Mouse (Mus musculus): ENCODE measurements around the gene Mapk6. TPM values are rescaled to one million over a fixed set of nuclear protein-coding genes. Genes with fewer than 3 reads are reported as not detected.
A peak's percentile ranks its signal among the peaks of the same experiment; 100 is the strongest.

Mapk6 gene
- polyA plus RNA-seq, 1 experiment from 2014 or later = 67.3 TPM

- Histone ChIP-seq H3K27ac (ENCODE audit: low read depth) (no peak overlapping the region), H3K4me1 (ENCODE audit: insufficient read depth) (no peaks in the 10 kb centered on the region)
- WGBS = 78% methylated on average over 3 of the region's 3 CpGs
Observed at GRCm38 (mm10) chr9:75432694-75433093, 22.9 kb upstream of the Mapk6 start.

GRCm38 (mm10) chr9:75430822-75431621 lies 21.2 kb upstream of the Mapk6 start:
- H3K27me3 ChIP-seq (ENCODE audit: insufficient read depth, low read length) = no peaks in the 10 kb centered on the region
- DNase-seq (peak; percentile 8), ATAC-seq (ENCODE audit: insufficient read depth) (no peak)
- no peak for TF ChIP-seq CTCF (IDR thresholded peaks at IDR 0.05; ENCODE audit: low read depth)
- no peak overlapping the region for H3K4me3 ChIP-seq (ENCODE audit: low read depth, low read length)
- no peaks in the 10 kb centered on the region for H3K36me3 ChIP-seq (ENCODE audit: insufficient read depth)
- no peak overlapping the region for H3K9ac ChIP-seq
- H3K4me1 ChIP-seq (ENCODE audit: insufficient read depth) = no peaks in the 10 kb centered on the region
- WGBS = 61% methylated on average over 16 of the region's 16 CpGs
- H3K9me3 ChIP-seq (ENCODE audit: low read depth, low read length) = no peaks in the 10 kb centered on the region
- H3K27ac ChIP-seq (ENCODE audit: low read depth) = no peak overlapping the region
- H3K4me2 ChIP-seq = no peak overlapping the region

More at GRCm38 (mm10) chr9:75432694-75433093, 22.9 kb upstream of the Mapk6 start:
- no peak for TF ChIP-seq CTCF (IDR thresholded peaks at IDR 0.05; ENCODE audit: low read depth)
- Histone ChIP-seq H3K27me3 (ENCODE audit: insufficient read depth, low read length) (no peaks in the 10 kb centered on the region), H3K4me2 (no peak overlapping the region), H3K9me3 (ENCODE audit: low read depth, low read length) (no peaks in the 10 kb centered on the region), H3K9ac (no peak overlapping the region), H3K36me3 (ENCODE audit: insufficient read depth) (no peaks in the 10 kb centered on the region), H3K4me3 (ENCODE audit: low read depth, low read length) (no peak overlapping the region)
- no peak for ATAC-seq (ENCODE audit: insufficient read depth)
- DNase-seq = no peak

- no peak for TF ChIP-seq CTCF (IDR thresholded peaks at IDR 0.05; ENCODE audit: low read depth)
- no peak for ATAC-seq (ENCODE audit: insufficient read depth)
Observed at GRCm38 (mm10) chr9:75429657-75430056, 19.9 kb upstream of the Mapk6 start.

GRCm38 (mm10) chr9:75429040-75429439 lies 19.2 kb upstream of the Mapk6 start:
- Histone ChIP-seq H3K27ac (ENCODE audit: low read depth) (no peak overlapping the region), H3K4me2 (no peak overlapping the region), H3K36me3 (ENCODE audit: insufficient read depth) (no peaks in the 10 kb centered on the region), H3K4me1 (ENCODE audit: insufficient read depth) (no peaks in the 10 kb centered on the region), H3K27me3 (ENCODE audit: insufficient read depth, low read length) (no peaks in the 10 kb centered on the region), H3K9ac (no peak overlapping the region), H3K9me3 (ENCODE audit: low read depth, low read length) (no peaks in the 10 kb centered on the region), H3K4me3 (ENCODE audit: low read depth, low read length) (no peak overlapping the region)
- no peak for ATAC-seq (ENCODE audit: insufficient read depth)
- TF ChIP-seq CTCF (IDR thresholded peaks at IDR 0.05; ENCODE audit: low read depth) = no peak
- 85% methylated on average over 2 of the region's 2 CpGs for WGBS
- no peak for DNase-seq

More at GRCm38 (mm10) chr9:75429657-75430056, 19.9 kb upstream of the Mapk6 start:
- no peak overlapping the region for H3K4me3 ChIP-seq (ENCODE audit: low read depth, low read length)
- no peaks in the 10 kb centered on the region for H3K36me3 ChIP-seq (ENCODE audit: insufficient read depth)
- no peak overlapping the region for H3K27ac ChIP-seq (ENCODE audit: low read depth)
- H3K4me1 ChIP-seq (ENCODE audit: insufficient read depth) = no peaks in the 10 kb centered on the region
- H3K27me3 ChIP-seq (ENCODE audit: insufficient read depth, low read length) = no peaks in the 10 kb centered on the region
- no peaks in the 10 kb centered on the region for H3K9me3 ChIP-seq (ENCODE audit: low read depth, low read length)
- H3K4me2 ChIP-seq = no peak overlapping the region
- H3K9ac ChIP-seq = no peak overlapping the region
- WGBS = 83% methylated on average over 1 of the region's 1 CpGs
- no peak for DNase-seq

- H3K4me1 ChIP-seq (ENCODE audit: insufficient read depth) = no peaks in the 10 kb centered on the region
- no peaks in the 10 kb centered on the region for H3K36me3 ChIP-seq (ENCODE audit: insufficient read depth)
- no peak overlapping the region for H3K9ac ChIP-seq
- DNase-seq = no peak
- H3K27me3 ChIP-seq (ENCODE audit: insufficient read depth, low read length) = no peaks in the 10 kb centered on the region
- no peak for ATAC-seq (ENCODE audit: insufficient read depth)
- no peak overlapping the region for H3K27ac ChIP-seq (ENCODE audit: low read depth)
- H3K9me3 ChIP-seq (ENCODE audit: low read depth, low read length) = no peaks in the 10 kb centered on the region
- TF ChIP-seq CTCF (IDR thresholded peaks at IDR 0.05; ENCODE audit: low read depth) = no peak
- no peak overlapping the region for H3K4me2 ChIP-seq
- WGBS = 49% methylated on average over 2 of the region's 2 CpGs
- H3K4me3 ChIP-seq (ENCODE audit: low read depth, low read length) = no peak overlapping the region
Observed at GRCm38 (mm10) chr9:75428274-75428600, 18.4 kb upstream of the Mapk6 start.

GRCm38 (mm10) chr9:75427366-75428273 lies 17.8 kb upstream of the Mapk6 start:
- Histone ChIP-seq H3K36me3 (ENCODE audit: insufficient read depth) (no peaks in the 10 kb centered on the region), H3K27ac (ENCODE audit: low read depth) (no peak overlapping the region), H3K4me2 (no peak overlapping the region), H3K4me1 (ENCODE audit: insufficient read depth) (no peaks in the 10 kb centered on the region), H3K27me3 (ENCODE audit: insufficient read depth, low read length) (no peaks in the 10 kb centered on the region), H3K9ac (no peak overlapping the region), H3K9me3 (ENCODE audit: low read depth, low read length) (no peaks in the 10 kb centered on the region), H3K4me3 (ENCODE audit: low read depth, low read length) (no peak overlapping the region)
- DNase-seq = no peak
- WGBS = 78% methylated on average over 9 of the region's 9 CpGs
- ATAC-seq (ENCODE audit: insufficient read depth) = no peak
- no peak for TF ChIP-seq CTCF (IDR thresholded peaks at IDR 0.05; ENCODE audit: low read depth)

- Histone ChIP-seq H3K27ac (ENCODE audit: low read depth) (no peak overlapping the region), H3K9me3 (ENCODE audit: low read depth, low read length) (no peaks in the 10 kb centered on the region), H3K9ac (no peak overlapping the region), H3K27me3 (ENCODE audit: insufficient read depth, low read length) (no peaks in the 10 kb centered on the region), H3K36me3 (ENCODE audit: insufficient read depth) (no peaks in the 10 kb centered on the region), H3K4me2 (no peak overlapping the region), H3K4me3 (ENCODE audit: low read depth, low read length) (no peak overlapping the region), H3K4me1 (ENCODE audit: insufficient read depth) (no peaks in the 10 kb centered on the region)
- DNase-seq (peak; percentile 26), ATAC-seq (ENCODE audit: insufficient read depth) (no peak)
- 65% methylated on average over 7 of the region's 7 CpGs for WGBS
- no peak for TF ChIP-seq CTCF (IDR thresholded peaks at IDR 0.05; ENCODE audit: low read depth)
Observed at GRCm38 (mm10) chr9:75425796-75426391, 16.1 kb upstream of the Mapk6 start.
